Mouse (Mus musculus) thymus, adult 2 months (tissue): ENCODE results near the gene Shisa6.

ENCODE experiments used
- CTCF ChIP-seq: fragments of 200-500 bp; IDR thresholded peaks from 2 replicates; pipeline ENCODE4 v1.5.1; 2012; ENCODE audit warnings: mild to moderate bottlenecking, control low read depth, low read length, moderate library complexity, borderline replicate concordance; ENCODE audit not compliant: control insufficient read depth, poor library complexity, insufficient read depth; ENCODE audit errors: extremely low read depth
- POLR2A ChIP-seq: fragments of 200-500 bp; IDR thresholded peaks from 2 replicates; pipeline ENCODE4 v1.6.1; 2012; ENCODE audit warnings: mild to moderate bottlenecking, low read length, control low read depth, moderate library complexity; ENCODE audit not compliant: control insufficient read depth, poor library complexity, insufficient read depth; ENCODE audit errors: extremely low read depth

DNA sequence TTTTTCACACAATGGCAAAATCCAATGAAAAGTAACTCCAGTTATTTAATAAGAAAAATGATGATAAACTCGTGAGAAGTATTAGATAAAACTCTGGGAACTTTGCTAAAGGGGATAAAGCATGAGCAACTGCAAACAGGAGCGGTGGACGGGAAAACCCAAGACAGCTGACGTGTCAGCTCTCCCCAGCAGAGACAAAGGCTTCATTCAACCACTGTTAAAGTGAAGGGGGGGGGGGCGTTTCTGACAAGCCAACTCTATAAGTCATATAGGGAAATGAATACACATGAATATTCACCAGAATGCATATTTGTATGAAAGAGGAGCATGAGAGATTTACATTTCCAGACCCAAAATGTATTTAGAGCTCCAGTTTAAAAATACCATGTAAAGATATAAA is 83.1 kb downstream of the Shisa6 start:
- TF ChIP-seq POLR2A (no peak), CTCF (no peak)
